Mouse (Mus musculus) lung, postnatal 0 days (tissue): ENCODE measurements around the gene 1700001C19Rik.

ENCODE experiments used
- CTCF ChIP-seq: IDR thresholded peaks from 2 replicates; pipeline ENCODE4 v1.5.1; 2016; ENCODE audit warnings: antibody characterized with exemption, mild to moderate bottlenecking
- EP300 ChIP-seq: IDR thresholded peaks from 2 replicates; pipeline ENCODE4 v1.6.1; 2016; ENCODE audit warnings: antibody characterized with exemption, mild to moderate bottlenecking, control low read depth

- no peak for TF ChIP-seq EP300
- no peak for TF ChIP-seq CTCF
Observed at GRCm38 (mm10) chr17:47446025-47446424, 8.8 kb upstream of the 1700001C19Rik start.
